Mouse (Mus musculus): ENCODE measurements around the gene Nmur1. TPM values are rescaled to one million over a fixed set of nuclear protein-coding genes. Genes with fewer than 3 reads are reported as not detected.

Gene Nmur1
- polyA plus RNA-seq, 1 experiment from 2014 or later = not detected

- WGBS = 94% methylated on average over 1 of the region's 1 CpGs
- no peak overlapping the region for H3K4me3 ChIP-seq (ENCODE audit: low read depth, low read length)
- no peaks in the 10 kb centered on the region for H3K27me3 ChIP-seq (ENCODE audit: control insufficient read depth, insufficient read depth, low read length)
- 0 out of 2 replicates have a peak, but pooled peaks cover 4% of the 10 kb centered on the region for H3K4me1 ChIP-seq (ENCODE audit: control insufficient read depth, insufficient read depth, low read length)
- H3K9me3 ChIP-seq (ENCODE audit: control insufficient read depth, low read depth, low read length) = no peaks in the 10 kb centered on the region
- no peak overlapping the region for H3K9ac ChIP-seq (replicated peaks; ENCODE audit: low read depth, low read length)
- H3K4me2 ChIP-seq (replicated peaks; ENCODE audit: low read depth, low read length) = no peak overlapping the region
- no peaks in the 10 kb centered on the region for H3K36me3 ChIP-seq (ENCODE audit: control insufficient read depth, insufficient read depth, low read length)
- no peak overlapping the region for H3K27ac ChIP-seq (ENCODE audit: low read length)
- no peak for ATAC-seq (ENCODE audit: insufficient number of reproducible peaks, insufficient read depth, low FRiP score, low read depth)
Measured at GRCm38 (mm10) chr1:86424336-86424735, 1.7 kb downstream of the Nmur1 start.

GRCm38 (mm10) chr1:86423879-86424278 is 2.1 kb downstream of the Nmur1 start:
- no peak overlapping the region for H3K9ac ChIP-seq (replicated peaks; ENCODE audit: low read depth, low read length)
- no peak for ATAC-seq (ENCODE audit: insufficient number of reproducible peaks, insufficient read depth, low FRiP score, low read depth)
- no peaks in the 10 kb centered on the region for H3K9me3 ChIP-seq (ENCODE audit: control insufficient read depth, low read depth, low read length)
- H3K27me3 ChIP-seq (ENCODE audit: control insufficient read depth, insufficient read depth, low read length) = no peaks in the 10 kb centered on the region
- 77% methylated on average over 5 of the region's 5 CpGs for WGBS
- H3K4me1 ChIP-seq (ENCODE audit: control insufficient read depth, insufficient read depth, low read length) = 0 out of 2 replicates have a peak, but pooled peaks cover 4% of the 10 kb centered on the region
- no peak overlapping the region for H3K27ac ChIP-seq (ENCODE audit: low read length)
- no peak overlapping the region for H3K4me2 ChIP-seq (replicated peaks; ENCODE audit: low read depth, low read length)
- H3K4me3 ChIP-seq (ENCODE audit: low read depth, low read length) = no peak overlapping the region
- no peaks in the 10 kb centered on the region for H3K36me3 ChIP-seq (ENCODE audit: control insufficient read depth, insufficient read depth, low read length)

- 39% methylated on average over 10 of the region's 10 CpGs for WGBS
- no peak overlapping the region for H3K9ac ChIP-seq (replicated peaks; ENCODE audit: low read depth, low read length)
- no peaks in the 10 kb centered on the region for H3K27me3 ChIP-seq (ENCODE audit: control insufficient read depth, insufficient read depth, low read length)
- no peaks in the 10 kb centered on the region for H3K9me3 ChIP-seq (ENCODE audit: control insufficient read depth, low read depth, low read length)
- no peak overlapping the region for H3K4me2 ChIP-seq (replicated peaks; ENCODE audit: low read depth, low read length)
- no peak overlapping the region for H3K4me3 ChIP-seq (ENCODE audit: low read depth, low read length)
- no peak for ATAC-seq (ENCODE audit: insufficient number of reproducible peaks, insufficient read depth, low FRiP score, low read depth)
- H3K4me1 ChIP-seq (ENCODE audit: control insufficient read depth, insufficient read depth, low read length) = 0 out of 2 replicates have a peak, but pooled peaks cover 4% of the 10 kb centered on the region
- H3K36me3 ChIP-seq (ENCODE audit: control insufficient read depth, insufficient read depth, low read length) = no peaks in the 10 kb centered on the region
- no peak overlapping the region for H3K27ac ChIP-seq (ENCODE audit: low read length)
Measured at GRCm38 (mm10) chr1:86421007-86421406, 5.0 kb downstream of the Nmur1 start.

GRCm38 (mm10) chr1:86416321-86416720 is 9.7 kb downstream of the Nmur1 start:
- no peaks in the 10 kb centered on the region for H3K36me3 ChIP-seq (ENCODE audit: control insufficient read depth, insufficient read depth, low read length)
- no peak overlapping the region for H3K4me2 ChIP-seq (replicated peaks; ENCODE audit: low read depth, low read length)
- H3K27ac ChIP-seq (ENCODE audit: low read length) = no peak overlapping the region
- 70% methylated on average over 6 of the region's 6 CpGs for WGBS
- H3K9ac ChIP-seq (replicated peaks; ENCODE audit: low read depth, low read length) = no peak overlapping the region
- no peak overlapping the region for H3K4me3 ChIP-seq (ENCODE audit: low read depth, low read length)
- no peaks in the 10 kb centered on the region for H3K9me3 ChIP-seq (ENCODE audit: control insufficient read depth, low read depth, low read length)
- H3K27me3 ChIP-seq (ENCODE audit: control insufficient read depth, insufficient read depth, low read length) = no peaks in the 10 kb centered on the region
- no peak for ATAC-seq (ENCODE audit: insufficient number of reproducible peaks, insufficient read depth, low FRiP score, low read depth)
- H3K4me1 ChIP-seq (ENCODE audit: control insufficient read depth, insufficient read depth, low read length) = 0 out of 2 replicates have a peak, but pooled peaks cover 4% of the 10 kb centered on the region

GRCm38 (mm10) chr1:86415612-86416184 is 10.3 kb downstream of the Nmur1 start:
- 59% methylated on average over 7 of the region's 7 CpGs for WGBS
- no peaks in the 10 kb centered on the region for H3K9me3 ChIP-seq (ENCODE audit: control insufficient read depth, low read depth, low read length)
- H3K9ac ChIP-seq (replicated peaks; ENCODE audit: low read depth, low read length) = no peak overlapping the region
- ATAC-seq (ENCODE audit: insufficient number of reproducible peaks, insufficient read depth, low FRiP score, low read depth) = peak; percentile 61; the same call in 1 of the 2 replicates
- H3K4me1 ChIP-seq (ENCODE audit: control insufficient read depth, insufficient read depth, low read length) = no peaks in the 10 kb centered on the region
- no peak overlapping the region for H3K4me2 ChIP-seq (replicated peaks; ENCODE audit: low read depth, low read length)
- no peaks in the 10 kb centered on the region for H3K36me3 ChIP-seq (ENCODE audit: control insufficient read depth, insufficient read depth, low read length)
- no peak overlapping the region for H3K4me3 ChIP-seq (ENCODE audit: low read depth, low read length)
- no peaks in the 10 kb centered on the region for H3K27me3 ChIP-seq (ENCODE audit: control insufficient read depth, insufficient read depth, low read length)
- no peak overlapping the region for H3K27ac ChIP-seq (ENCODE audit: low read length)

- 69% methylated on average over 2 of the region's 2 CpGs for WGBS
- Histone ChIP-seq H3K4me3 (ENCODE audit: low read depth, low read length) (no peak overlapping the region), H3K9ac (replicated peaks; ENCODE audit: low read depth, low read length) (no peak overlapping the region), H3K27me3 (ENCODE audit: control insufficient read depth, insufficient read depth, low read length) (no peaks in the 10 kb centered on the region), H3K4me1 (ENCODE audit: control insufficient read depth, insufficient read depth, low read length) (no peaks in the 10 kb centered on the region), H3K9me3 (ENCODE audit: control insufficient read depth, low read depth, low read length) (no peaks in the 10 kb centered on the region), H3K4me2 (replicated peaks; ENCODE audit: low read depth, low read length) (no peak overlapping the region), H3K36me3 (ENCODE audit: control insufficient read depth, insufficient read depth, low read length) (no peaks in the 10 kb centered on the region), H3K27ac (ENCODE audit: low read length) (no peak overlapping the region)
- no peak for ATAC-seq (ENCODE audit: insufficient number of reproducible peaks, insufficient read depth, low FRiP score, low read depth)
Measured at GRCm38 (mm10) chr1:86415144-86415543, 10.9 kb downstream of the Nmur1 start.

- Histone ChIP-seq H3K4me2 (replicated peaks; ENCODE audit: low read depth, low read length) (no peak overlapping the region), H3K9ac (replicated peaks; ENCODE audit: low read depth, low read length) (no peak overlapping the region), H3K36me3 (ENCODE audit: control insufficient read depth, insufficient read depth, low read length) (no peaks in the 10 kb centered on the region), H3K9me3 (ENCODE audit: control insufficient read depth, low read depth, low read length) (no peaks in the 10 kb centered on the region), H3K27ac (ENCODE audit: low read length) (no peak overlapping the region), H3K4me1 (ENCODE audit: control insufficient read depth, insufficient read depth, low read length) (no peaks in the 10 kb centered on the region), H3K4me3 (ENCODE audit: low read depth, low read length) (no peak overlapping the region), H3K27me3 (ENCODE audit: control insufficient read depth, insufficient read depth, low read length) (no peaks in the 10 kb centered on the region)
- WGBS = 81% methylated on average over 5 of the region's 5 CpGs
- ATAC-seq (ENCODE audit: insufficient number of reproducible peaks, insufficient read depth, low FRiP score, low read depth) = no peak
Measured at GRCm38 (mm10) chr1:86414715-86415114, 11.3 kb downstream of the Nmur1 start.

GRCm38 (mm10) chr1:86409476-86409875 is 16.6 kb downstream of the Nmur1 start:
- Histone ChIP-seq H3K36me3 (ENCODE audit: control insufficient read depth, insufficient read depth, low read length) (no peaks in the 10 kb centered on the region), H3K9ac (replicated peaks; ENCODE audit: low read depth, low read length) (no peak overlapping the region), H3K27me3 (ENCODE audit: control insufficient read depth, insufficient read depth, low read length) (no peaks in the 10 kb centered on the region), H3K4me3 (ENCODE audit: low read depth, low read length) (no peak overlapping the region), H3K27ac (ENCODE audit: low read length) (no peak overlapping the region), H3K4me1 (ENCODE audit: control insufficient read depth, insufficient read depth, low read length) (0 out of 2 replicates have a peak, but pooled peaks cover 5% of the 10 kb centered on the region), H3K9me3 (ENCODE audit: control insufficient read depth, low read depth, low read length) (no peaks in the 10 kb centered on the region; the same call in 1 of the 2 replicates), H3K4me2 (replicated peaks; ENCODE audit: low read depth, low read length) (no peak overlapping the region)
- no peak for ATAC-seq (ENCODE audit: insufficient number of reproducible peaks, insufficient read depth, low FRiP score, low read depth)
- WGBS = 80% methylated on average over 2 of the region's 2 CpGs

- Histone ChIP-seq H3K4me2 (replicated peaks; ENCODE audit: low read depth, low read length) (no peak overlapping the region), H3K36me3 (ENCODE audit: control insufficient read depth, insufficient read depth, low read length) (no peaks in the 10 kb centered on the region), H3K27me3 (ENCODE audit: control insufficient read depth, insufficient read depth, low read length) (no peaks in the 10 kb centered on the region), H3K9me3 (ENCODE audit: control insufficient read depth, low read depth, low read length) (no peaks in the 10 kb centered on the region; the same call in 1 of the 2 replicates), H3K9ac (replicated peaks; ENCODE audit: low read depth, low read length) (no peak overlapping the region), H3K27ac (ENCODE audit: low read length) (no peak overlapping the region), H3K4me3 (ENCODE audit: low read depth, low read length) (no peak overlapping the region), H3K4me1 (ENCODE audit: control insufficient read depth, insufficient read depth, low read length) (0 out of 2 replicates have a peak, but pooled peaks cover 5% of the 10 kb centered on the region)
- ATAC-seq (ENCODE audit: insufficient number of reproducible peaks, insufficient read depth, low FRiP score, low read depth) = no peak
- WGBS = 78% methylated on average over 10 of the region's 10 CpGs
Measured at GRCm38 (mm10) chr1:86408515-86408914, 17.5 kb downstream of the Nmur1 start.

Measured in stomach, embryonic 14.5 days (tissue).